Mouse (Mus musculus) forebrain, embryonic 13.5 days (tissue): ENCODE results near the gene Rab7b. TPM values are rescaled to one million over a fixed set of nuclear protein-coding genes. Genes with fewer than 3 reads are reported as not detected.
A peak's percentile ranks its signal among the peaks of the same experiment; 100 is the strongest.

Source experiments
- ATAC-seq: fragments of 200-750 bp; cut with Nextera tagmentation; 2 replicates; pipeline ENCODE4 v1.8.0; 2017
- H3K27ac ChIP-seq: fragments of 300-500 bp; sonication (generic); 2 replicates; pipeline ENCODE4 v1.5.1; 2015; ENCODE audit warnings: inconsistent platforms, mild to moderate bottlenecking, moderate library complexity
- H3K27me3 ChIP-seq: fragments of 300-500 bp; sonication (generic); 2 replicates; pipeline ENCODE4 v1.6.1; 2015; ENCODE audit warnings: mild to moderate bottlenecking, inconsistent platforms
- H3K36me3 ChIP-seq: fragments of 300-500 bp; sonication (generic); 2 replicates; pipeline ENCODE4 v1.6.1; 2015; ENCODE audit warnings: mild to moderate bottlenecking, inconsistent platforms; ENCODE audit not compliant: poor library complexity, severe bottlenecking
- H3K4me1 ChIP-seq: fragments of 300-500 bp; sonication (generic); 2 replicates; pipeline ENCODE4 v1.6.1; 2015; ENCODE audit warnings: inconsistent platforms
- H3K4me2 ChIP-seq: fragments of 300-500 bp; sonication (generic); 2 replicates; pipeline ENCODE4 v1.6.1; 2015; ENCODE audit warnings: inconsistent platforms, mild to moderate bottlenecking, moderate library complexity
- H3K4me3 ChIP-seq: fragments of 300-500 bp; sonication (generic); 2 replicates; pipeline ENCODE4 v1.5.1; 2015; ENCODE audit warnings: mild to moderate bottlenecking, inconsistent platforms
- H3K9ac ChIP-seq: fragments of 300-500 bp; sonication (generic); 2 replicates; pipeline ENCODE4 v1.6.1; 2015; ENCODE audit warnings: mild to moderate bottlenecking, inconsistent platforms
- H3K9me3 ChIP-seq: fragments of 300-500 bp; sonication (generic); replicated peaks from 2 replicates; pipeline ENCODE4 v1.6.1; 2016; ENCODE audit warnings: inconsistent platforms
- WGBS: fragments of 180-500 bp; shearing (Covaris S2); methylation state at CpG from one replicate; pipeline ENCODE4 v1.1.7; 2015; 5-methylcytosine and 5-hydroxymethylcytosine counted together
- polyA plus RNA-seq: library from polyadenylated mRNA; unstranded; fragments of >200 nt; fragmentation: Nextera tagmentation; extraction: Ambion mirVana; gene quantifications from 2 replicates; pipeline ENCODE4 v1.2.1, GENCODE M21; 2015

Gene Rab7b
- polyA plus RNA-seq, 1 experiment from 2014 or later = 0.40 TPM

DNA sequence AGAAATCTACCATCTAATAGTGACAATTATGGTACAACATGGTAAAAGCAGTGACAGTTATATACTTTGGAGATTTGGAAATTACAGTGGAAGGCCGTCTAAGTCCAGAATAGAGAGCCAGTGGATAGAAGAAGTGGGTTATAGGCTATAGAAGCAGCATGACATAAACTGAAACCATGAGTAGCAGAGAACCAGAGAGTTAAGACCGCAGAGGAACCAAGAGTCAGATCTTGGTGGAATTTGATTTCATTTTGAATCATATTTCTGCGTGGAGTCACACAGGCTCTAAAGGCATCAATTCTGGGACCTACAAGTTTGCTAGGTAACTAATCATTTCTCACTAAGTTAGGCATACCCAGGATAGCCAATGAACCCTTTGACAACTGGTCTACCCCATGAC is 10.3 kb downstream of the Rab7b start:
- no peak for ATAC-seq
- WGBS = 91% methylated on average over 3 of the region's 3 CpGs
- Histone ChIP-seq H3K36me3 (no peaks in the 10 kb centered on the region), H3K27ac (no peak overlapping the region), H3K9ac (no peak overlapping the region), H3K4me1 (no peaks in the 10 kb centered on the region), H3K4me2 (no peak overlapping the region), H3K27me3 (no peaks in the 10 kb centered on the region), H3K4me3 (no peak overlapping the region), H3K9me3 (no peaks in the 10 kb centered on the region)

DNA sequence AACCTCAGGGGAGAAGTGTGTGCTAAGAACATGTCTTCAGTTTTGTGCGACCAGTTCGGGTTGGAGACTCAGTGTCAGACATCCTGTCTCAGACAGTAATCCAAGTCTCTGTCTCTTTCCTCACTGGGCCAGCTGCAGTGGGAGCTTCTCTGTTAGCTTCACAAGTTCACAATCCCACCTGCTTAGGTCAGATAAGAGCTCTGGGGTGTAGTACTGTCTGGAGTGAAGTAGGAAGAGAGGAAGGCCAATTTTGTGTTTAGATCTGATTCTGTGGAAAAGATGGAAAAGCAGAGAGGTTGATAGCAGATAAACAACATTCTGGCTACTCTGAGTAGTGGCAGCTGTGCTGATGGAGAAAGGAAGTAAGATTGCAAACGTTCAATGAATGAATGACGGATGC is 11.1 kb downstream of the Rab7b start:
- H3K36me3 ChIP-seq = no peaks in the 10 kb centered on the region
- no peak for ATAC-seq
- no peaks in the 10 kb centered on the region for H3K4me1 ChIP-seq
- H3K9me3 ChIP-seq = no peaks in the 10 kb centered on the region
- H3K27ac ChIP-seq = no peak overlapping the region
- WGBS = 88% methylated on average over 4 of the region's 4 CpGs
- H3K4me2 ChIP-seq = no peak overlapping the region
- no peaks in the 10 kb centered on the region for H3K27me3 ChIP-seq
- no peak overlapping the region for H3K9ac ChIP-seq
- H3K4me3 ChIP-seq = no peak overlapping the region

DNA sequence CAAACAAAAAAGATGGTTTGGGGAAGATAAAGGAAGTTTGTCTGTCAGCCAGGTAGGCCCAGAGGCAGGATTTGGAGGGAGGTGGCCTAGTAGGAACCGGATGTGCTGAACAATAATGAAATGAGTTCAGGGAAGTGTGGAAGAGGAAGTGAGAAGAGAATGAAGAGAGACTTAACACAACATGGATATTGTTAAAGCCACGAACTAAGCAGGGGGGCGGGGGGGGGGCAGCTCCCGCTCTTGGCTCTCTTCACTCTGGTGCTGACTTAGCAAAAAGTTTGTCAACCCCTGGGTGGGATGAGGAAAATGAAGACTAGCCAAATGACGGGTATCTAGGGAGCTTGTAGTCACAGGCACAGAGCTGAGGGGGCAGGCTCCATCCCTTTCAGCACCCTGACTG is 12.0 kb downstream of the Rab7b start:
- H3K4me3 ChIP-seq = no peak overlapping the region
- no peaks in the 10 kb centered on the region for H3K36me3 ChIP-seq
- no peak overlapping the region for H3K9ac ChIP-seq
- no peak overlapping the region for H3K4me2 ChIP-seq
- ATAC-seq = no peak
- H3K27ac ChIP-seq = no peak overlapping the region
- no peaks in the 10 kb centered on the region for H3K4me1 ChIP-seq
- H3K27me3 ChIP-seq = no peaks in the 10 kb centered on the region
- no peaks in the 10 kb centered on the region for H3K9me3 ChIP-seq
- WGBS = 85% methylated on average over 5 of the region's 5 CpGs

DNA sequence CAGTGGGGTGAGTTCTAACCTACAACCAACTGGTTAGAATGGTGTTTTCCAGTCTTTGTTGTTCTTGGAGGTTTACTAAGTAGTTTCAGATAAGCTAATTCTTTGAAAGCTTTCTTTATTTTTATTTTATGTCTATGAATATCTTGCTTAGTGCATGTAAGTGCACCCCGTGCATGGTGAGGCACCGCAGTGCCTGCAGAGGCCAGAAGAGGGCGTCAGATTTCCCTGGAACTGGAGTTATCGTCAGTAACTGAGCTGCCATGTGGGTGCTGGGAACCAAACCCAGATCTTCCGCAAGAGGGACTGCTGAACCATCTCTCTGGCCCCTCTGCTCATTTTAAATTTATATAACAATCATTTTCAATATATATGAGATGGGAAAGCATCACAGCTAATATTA is 12.9 kb downstream of the Rab7b start:
- H3K27me3 ChIP-seq = no peaks in the 10 kb centered on the region
- no peaks in the 10 kb centered on the region for H3K4me1 ChIP-seq
- no peak for ATAC-seq
- no peak overlapping the region for H3K9ac ChIP-seq
- WGBS = 86% methylated on average over 5 of the region's 5 CpGs
- no peak overlapping the region for H3K27ac ChIP-seq
- H3K36me3 ChIP-seq = no peaks in the 10 kb centered on the region
- H3K9me3 ChIP-seq = no peaks in the 10 kb centered on the region
- no peak overlapping the region for H3K4me3 ChIP-seq
- no peak overlapping the region for H3K4me2 ChIP-seq

DNA sequence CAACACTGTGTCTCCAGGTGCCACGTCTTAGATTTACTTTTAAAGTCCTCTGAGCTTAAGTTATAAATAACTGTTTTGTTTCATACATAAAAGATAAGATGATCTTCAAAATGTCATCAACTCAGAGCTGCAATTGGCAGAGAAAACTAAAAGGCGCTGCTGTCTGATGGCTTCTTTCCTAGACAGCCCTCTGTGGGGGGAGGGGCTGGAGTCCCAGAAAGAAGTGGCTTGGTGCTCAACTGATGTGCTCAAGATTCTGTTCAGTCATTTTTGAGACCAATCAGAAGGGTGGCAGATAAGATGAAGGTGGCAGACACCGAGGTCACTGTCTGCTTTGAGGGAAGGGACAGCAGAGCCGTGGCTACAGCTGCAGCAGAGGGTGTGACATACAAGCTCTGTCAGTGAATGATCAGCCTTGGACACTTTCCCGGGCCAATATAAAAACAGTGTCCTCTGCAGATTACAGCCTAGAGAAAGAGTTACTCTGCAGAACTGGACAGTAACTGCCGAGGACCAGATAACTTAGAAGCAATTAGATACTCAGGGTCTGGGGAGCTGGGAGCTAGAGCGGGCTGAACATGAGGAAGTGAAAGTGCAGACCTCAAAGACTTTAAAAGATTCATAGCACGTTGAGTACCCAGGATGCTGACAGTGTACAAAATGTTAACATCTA is 13.7 kb downstream of the Rab7b start:
- H3K27ac ChIP-seq = no peak overlapping the region
- ATAC-seq = no peak
- H3K36me3 ChIP-seq = no peaks in the 10 kb centered on the region
- no peak overlapping the region for H3K4me2 ChIP-seq
- H3K4me1 ChIP-seq = no peaks in the 10 kb centered on the region
- WGBS = 85% methylated on average over 8 of the region's 8 CpGs
- H3K9ac ChIP-seq = no peak overlapping the region
- H3K27me3 ChIP-seq = no peaks in the 10 kb centered on the region
- no peak overlapping the region for H3K4me3 ChIP-seq
- H3K9me3 ChIP-seq = no peaks in the 10 kb centered on the region

DNA sequence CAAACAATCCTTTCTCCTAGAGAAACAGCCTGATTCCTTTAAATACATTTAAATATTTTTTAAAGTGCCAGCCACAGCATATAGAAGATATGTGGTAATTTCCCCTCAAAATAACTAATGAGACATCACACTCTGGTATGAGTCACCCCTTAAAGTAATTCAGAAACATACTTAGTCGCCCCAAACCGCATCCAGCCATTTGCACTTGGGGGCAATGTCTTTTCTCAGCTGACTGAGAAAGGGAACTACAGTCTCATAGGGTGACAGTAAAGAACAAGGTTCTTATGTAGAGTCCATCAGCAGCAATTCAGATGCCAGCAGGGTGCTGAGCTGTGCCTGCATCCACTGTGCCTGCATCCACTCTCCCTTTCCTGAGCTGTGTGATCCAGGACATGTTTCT is 15.0 kb downstream of the Rab7b start:
- Histone ChIP-seq H3K4me3 (no peak overlapping the region), H3K9ac (no peak overlapping the region), H3K9me3 (no peaks in the 10 kb centered on the region), H3K27ac (no peak overlapping the region), H3K4me2 (no peak overlapping the region), H3K36me3 (no peaks in the 10 kb centered on the region), H3K27me3 (no peaks in the 10 kb centered on the region), H3K4me1 (no peaks in the 10 kb centered on the region)
- no peak for ATAC-seq
- WGBS = 92% methylated on average over 2 of the region's 2 CpGs

DNA sequence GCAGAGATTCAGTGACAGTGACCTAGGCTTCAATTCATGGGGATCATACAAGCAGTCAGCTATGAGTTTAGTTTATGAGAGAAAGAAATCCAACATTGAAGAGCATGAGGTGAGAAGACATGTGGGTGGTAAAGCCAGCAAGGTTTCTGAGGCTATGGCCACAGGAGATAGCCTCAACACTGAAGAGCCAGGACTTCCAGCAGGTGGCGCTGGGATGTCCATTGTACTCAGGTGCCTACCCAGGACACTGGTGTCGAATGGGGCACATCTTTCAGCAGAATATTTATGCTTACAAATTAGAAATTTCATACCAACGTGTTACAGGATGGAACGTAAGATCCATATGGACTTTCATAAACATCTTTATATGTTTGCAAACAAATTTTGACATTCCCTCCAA is 19.8 kb downstream of the Rab7b start:
- WGBS = 19% methylated on average over 4 of the region's 4 CpGs
- Histone ChIP-seq H3K9me3 (no peaks in the 10 kb centered on the region), H3K27me3 (no peaks in the 10 kb centered on the region), H3K4me2 (no peak overlapping the region), H3K4me1 (no peaks in the 10 kb centered on the region), H3K4me3 (no peak overlapping the region), H3K9ac (no peak overlapping the region), H3K36me3 (no peaks in the 10 kb centered on the region), H3K27ac (no peak overlapping the region)
- no peak for ATAC-seq

DNA sequence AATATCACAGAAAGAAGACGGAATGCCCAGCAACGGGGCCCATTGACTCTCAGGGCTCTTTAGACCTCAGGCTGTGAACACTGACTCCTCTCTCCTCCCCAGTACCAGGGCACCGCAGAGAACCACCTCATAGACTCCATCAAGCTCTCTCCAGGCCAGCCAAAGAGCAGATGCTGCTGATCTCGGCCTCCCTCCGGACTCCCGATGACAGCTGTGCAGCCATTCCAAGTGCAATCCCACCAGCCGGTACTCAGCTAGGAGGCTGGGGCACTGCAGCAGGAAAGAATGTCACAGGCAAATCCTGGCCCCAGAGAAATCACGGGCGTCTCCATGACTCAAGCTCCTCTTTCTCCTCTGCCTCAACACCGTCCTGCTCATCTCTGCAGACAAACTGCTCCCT is 23.0 kb downstream of the Rab7b start:
- H3K9ac ChIP-seq = no peak overlapping the region
- no peaks in the 10 kb centered on the region for H3K9me3 ChIP-seq
- H3K27me3 ChIP-seq = no peaks in the 10 kb centered on the region
- ATAC-seq = no peak
- H3K4me3 ChIP-seq = no peak overlapping the region
- no peak overlapping the region for H3K4me2 ChIP-seq
- H3K36me3 ChIP-seq = no peaks in the 10 kb centered on the region
- no peak overlapping the region for H3K27ac ChIP-seq
- H3K4me1 ChIP-seq = no peaks in the 10 kb centered on the region
- 73% methylated on average over 10 of the region's 10 CpGs for WGBS

DNA sequence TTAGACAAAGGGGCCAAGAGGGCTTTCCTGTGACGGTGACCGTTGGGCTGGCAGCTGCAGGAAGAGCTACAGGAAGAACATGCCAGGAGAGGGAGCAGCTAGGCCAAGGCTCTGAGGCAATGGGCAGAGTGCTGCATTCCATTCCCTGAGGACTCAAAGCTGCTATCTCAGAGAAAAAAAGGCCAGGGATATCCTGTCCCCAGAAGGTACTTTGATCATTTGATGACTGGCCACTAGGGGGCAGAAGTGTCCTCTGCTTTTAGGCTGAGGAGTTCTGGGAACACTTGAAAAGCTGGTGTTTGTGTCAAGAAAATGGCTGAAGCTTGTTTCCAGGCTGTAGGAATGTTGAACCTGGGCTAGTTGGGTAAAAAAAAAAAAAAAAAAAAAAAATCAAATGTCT is 23.9 kb downstream of the Rab7b start:
- H3K4me3 ChIP-seq = no peak overlapping the region
- H3K9ac ChIP-seq = no peak overlapping the region
- ATAC-seq = peak; percentile 73
- no peak overlapping the region for H3K27ac ChIP-seq
- no peaks in the 10 kb centered on the region for H3K27me3 ChIP-seq
- 42% methylated on average over 2 of the region's 2 CpGs for WGBS
- H3K4me1 ChIP-seq = no peaks in the 10 kb centered on the region
- H3K36me3 ChIP-seq = no peaks in the 10 kb centered on the region
- no peak overlapping the region for H3K4me2 ChIP-seq
- no peaks in the 10 kb centered on the region for H3K9me3 ChIP-seq

DNA sequence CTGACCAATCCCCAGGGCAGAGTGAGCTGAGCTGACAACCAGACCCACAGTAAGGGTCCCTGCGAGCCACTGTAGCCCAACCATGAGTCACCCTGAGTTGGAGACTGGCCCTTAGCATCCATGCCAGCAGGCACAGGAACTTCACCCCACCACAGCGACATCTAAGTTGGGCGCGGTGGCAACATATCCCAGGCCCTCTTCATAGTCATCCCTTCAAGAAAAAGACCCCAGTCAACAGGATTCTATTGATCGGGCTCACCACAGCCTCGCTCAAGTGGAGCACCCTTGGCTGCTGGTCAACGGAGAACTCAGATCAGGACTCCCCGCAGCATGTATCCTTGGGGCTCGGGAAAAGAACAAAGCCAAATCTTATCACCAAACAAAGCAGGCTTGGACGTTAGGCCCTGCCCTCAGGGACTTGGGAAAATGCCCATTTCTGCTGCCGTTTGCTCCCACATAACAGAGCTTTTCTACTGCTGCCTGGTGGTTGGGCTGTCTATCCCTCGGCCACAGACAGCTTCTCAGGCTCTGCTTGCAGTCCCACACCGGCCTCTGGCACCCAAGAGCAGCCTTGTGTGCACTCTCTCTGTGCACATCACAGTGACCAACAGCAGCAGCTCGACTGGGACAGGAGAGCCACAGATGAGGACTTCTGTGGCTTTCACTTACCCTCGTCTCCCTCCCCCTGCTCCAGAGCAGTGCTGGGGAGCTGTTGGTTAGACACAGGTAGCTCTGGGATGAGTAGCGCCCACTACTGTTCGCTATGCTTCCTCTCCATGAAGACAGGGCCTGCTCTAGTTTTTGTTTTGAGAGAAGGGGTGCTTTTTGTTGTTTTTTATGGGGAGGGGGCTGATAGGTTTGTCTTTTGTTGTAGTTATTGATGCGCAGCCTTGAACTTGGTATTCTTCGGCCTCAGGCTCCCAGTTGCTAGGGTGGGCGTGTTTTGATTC is 26.2 kb downstream of the Rab7b start:
- WGBS = 69% methylated on average over 20 of the region's 20 CpGs
- no peak overlapping the region for H3K9ac ChIP-seq
- no peak for ATAC-seq
- no peak overlapping the region for H3K27ac ChIP-seq
- no peaks in the 10 kb centered on the region for H3K27me3 ChIP-seq
- H3K4me1 ChIP-seq = 0 out of 2 replicates have a peak, but pooled peaks cover 3% of the 10 kb centered on the region
- no peaks in the 10 kb centered on the region for H3K9me3 ChIP-seq
- H3K4me2 ChIP-seq = no peak overlapping the region
- no peaks in the 10 kb centered on the region for H3K36me3 ChIP-seq
- H3K4me3 ChIP-seq = no peak overlapping the region

DNA sequence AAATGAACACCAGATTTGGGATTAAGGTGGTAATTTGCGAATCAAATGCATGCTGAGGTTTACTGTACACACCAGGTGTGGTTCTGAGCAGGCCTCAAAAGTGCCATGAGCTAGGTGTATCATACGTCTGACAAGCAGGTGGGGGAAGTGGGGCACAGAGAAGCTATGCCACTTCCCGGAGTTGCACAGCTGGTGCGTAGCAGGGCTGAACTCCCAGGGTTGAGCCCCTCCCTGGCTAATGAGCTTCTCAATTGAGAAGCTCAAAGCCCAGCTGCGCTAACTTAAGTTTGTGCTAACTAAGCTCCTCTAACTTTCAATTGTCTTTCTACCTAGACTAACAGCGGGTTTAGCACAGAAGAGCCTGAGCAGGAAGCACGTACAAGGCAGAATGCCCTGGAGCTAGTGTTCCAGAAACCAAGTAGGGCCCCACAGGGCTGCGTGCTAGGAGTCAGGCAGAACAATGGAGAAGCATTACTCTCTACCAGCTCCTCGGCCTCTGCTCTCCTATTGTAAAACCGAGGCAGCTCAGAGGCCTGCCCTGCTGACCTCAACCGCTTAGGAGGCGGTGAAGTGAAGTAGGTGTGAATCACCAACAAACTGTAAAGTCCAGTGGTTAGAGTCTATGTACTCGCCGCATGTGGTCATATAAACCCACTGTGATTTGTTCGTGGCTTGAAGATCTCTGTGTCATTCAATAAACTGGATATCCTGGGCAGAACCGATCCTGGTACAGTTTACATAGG is 30.6 kb downstream of the Rab7b start:
- WGBS = 49% methylated on average over 16 of the region's 16 CpGs
- no peaks in the 10 kb centered on the region for H3K27me3 ChIP-seq
- no peaks in the 10 kb centered on the region for H3K36me3 ChIP-seq
- no peak overlapping the region for H3K4me3 ChIP-seq
- no peak overlapping the region for H3K27ac ChIP-seq
- H3K4me2 ChIP-seq = no peak overlapping the region
- H3K9ac ChIP-seq = no peak overlapping the region
- no peak for ATAC-seq
- H3K9me3 ChIP-seq = no peaks in the 10 kb centered on the region
- H3K4me1 ChIP-seq = 0 out of 2 replicates have a peak, but pooled peaks cover 3% of the 10 kb centered on the region

DNA sequence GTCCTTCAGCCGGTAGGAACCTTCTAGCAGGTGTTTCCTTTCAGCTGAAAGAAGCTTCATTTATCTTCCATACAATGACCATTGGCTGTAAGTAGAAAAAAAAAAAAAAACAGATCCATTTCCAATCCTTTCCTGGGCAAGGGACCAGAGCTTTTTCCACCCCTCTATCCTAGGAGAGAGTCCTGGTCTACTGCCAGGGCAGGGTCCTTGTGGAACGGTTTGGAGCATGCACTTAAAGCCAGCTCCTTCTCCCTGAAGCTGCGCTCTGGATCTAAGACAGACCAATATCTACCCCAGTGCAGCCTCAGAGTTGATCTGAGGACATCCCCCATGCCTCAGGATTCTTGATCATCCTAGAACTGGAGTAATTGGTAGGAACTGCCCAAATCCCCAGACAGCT is 33.5 kb downstream of the Rab7b start:
- ATAC-seq = no peak
- H3K9me3 ChIP-seq = no peaks in the 10 kb centered on the region
- no peak overlapping the region for H3K27ac ChIP-seq
- H3K27me3 ChIP-seq = no peaks in the 10 kb centered on the region
- no peaks in the 10 kb centered on the region for H3K36me3 ChIP-seq
- 85% methylated on average over 3 of the region's 3 CpGs for WGBS
- 0 out of 2 replicates have a peak, but pooled peaks cover 3% of the 10 kb centered on the region for H3K4me1 ChIP-seq
- no peak overlapping the region for H3K9ac ChIP-seq
- H3K4me2 ChIP-seq = no peak overlapping the region
- H3K4me3 ChIP-seq = no peak overlapping the region
